Mouse (Mus musculus): ENCODE measurements at regions not wholly inside any gene's neighbourhood (a gene's known extent, or its start where the extent isn't known, plus 50 kb on each side); places are given as distances from the start of the nearest gene placed in this dataset.

DNA sequence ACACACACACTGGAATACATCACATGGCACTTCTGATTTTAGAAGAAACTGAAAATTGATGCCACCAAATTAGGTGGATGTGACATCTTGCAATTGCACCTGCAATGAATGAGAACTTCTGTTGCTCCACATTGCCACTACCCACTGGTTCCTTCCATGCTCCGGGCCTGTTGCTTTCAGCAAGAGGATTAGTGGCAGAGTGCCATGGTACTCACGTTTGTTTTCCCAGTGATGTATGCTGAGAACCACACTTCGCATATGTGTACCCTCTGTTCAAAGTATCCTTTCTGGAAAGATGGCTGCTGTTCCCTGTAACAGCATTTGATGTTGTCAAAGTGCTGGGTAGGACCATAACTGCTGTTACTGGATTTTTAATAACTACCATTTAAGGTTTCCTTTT, 351.6 kb downstream of the AI429214 start:
- DNase-seq: peak; percentile 7

DNA sequence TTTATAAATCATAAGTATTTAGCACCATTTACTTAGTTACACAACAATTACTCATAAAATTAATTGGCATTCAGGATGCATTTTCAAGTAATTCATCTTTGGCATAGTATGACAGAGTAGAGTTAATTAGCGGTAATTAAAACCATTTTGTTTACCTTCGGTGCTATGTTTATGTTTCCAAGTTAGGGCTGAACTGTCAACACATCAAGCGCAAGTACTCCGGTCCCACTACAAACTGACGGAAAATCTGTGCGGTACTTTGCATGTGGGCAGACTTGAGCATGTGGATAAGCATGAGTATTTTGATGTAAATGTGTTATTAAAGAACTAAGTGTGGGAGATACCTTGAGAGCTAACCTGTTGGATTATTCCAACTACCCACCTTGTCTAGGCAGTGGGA, 353.7 kb downstream of the AI429214 start:
- no peak for DNase-seq
